Mouse (Mus musculus): Measurements from ENCODE around the gene Men1. TPM values are rescaled to one million over a fixed set of nuclear protein-coding genes. Genes with fewer than 3 reads are reported as not detected.
"Not testable (repeated sequence)": the region's sequence is repeated elsewhere in the genome, so short reads cannot be mapped to it uniquely, and the experiment has no call there.

Men1 gene
- polyA plus RNA-seq (2011; ENCODE audit: insufficient read length, low read depth, missing spikeins): 36.1 and 37.5 TPM in 2 replicates

- Histone ChIP-seq H3K27ac (ENCODE audit: insufficient read depth, low read length) (peak within 1 kb of the TSS; percentile 52), H3K4me3 (ENCODE audit: insufficient read depth, low read length) (peak within 1 kb of the TSS; percentile 83), H3K4me1 (ENCODE audit: control insufficient read depth, insufficient read depth, low read length) (peaks cover 13% of the 10 kb centered on the region)
- TF ChIP-seq POLR2A (IDR thresholded peaks at IDR 0.05; ENCODE audit: low read depth, low read length) (peak; percentile 72), CTCF (IDR thresholded peaks at IDR 0.05; ENCODE audit: borderline replicate concordance, insufficient read depth, low read length) (no peak)
These were observed at the start of gene Men1 for GRCm38 (mm10) chr19:6334673-6335457. Gene Men1 (plus strand): TSS chr19:6334979.

GRCm38 (mm10) chr19:6285226-6285625, 49.6 kb upstream of the Men1 start:
- Histone ChIP-seq H3K4me3 (ENCODE audit: insufficient read depth, low read length) (no peak overlapping the region), H3K27ac (ENCODE audit: insufficient read depth, low read length) (no peak overlapping the region), H3K4me1 (ENCODE audit: control insufficient read depth, insufficient read depth, low read length) (peaks cover 8% of the 10 kb centered on the region; the same call in 1 of the 2 replicates)
- TF ChIP-seq CTCF (IDR thresholded peaks at IDR 0.05; ENCODE audit: borderline replicate concordance, insufficient read depth, low read length): no peak
- TF ChIP-seq POLR2A (IDR thresholded peaks at IDR 0.05; ENCODE audit: low read depth, low read length): no peak

GRCm38 (mm10) chr19:6285632-6286433, 48.9 kb upstream of the Men1 start:
- Histone ChIP-seq H3K4me3 (ENCODE audit: insufficient read depth, low read length) (no peak overlapping the region), H3K27ac (ENCODE audit: insufficient read depth, low read length) (no peak overlapping the region)
- TF ChIP-seq CTCF (IDR thresholded peaks at IDR 0.05; ENCODE audit: borderline replicate concordance, insufficient read depth, low read length) (no peak), POLR2A (IDR thresholded peaks at IDR 0.05; ENCODE audit: low read depth, low read length) (no peak)

DNA sequence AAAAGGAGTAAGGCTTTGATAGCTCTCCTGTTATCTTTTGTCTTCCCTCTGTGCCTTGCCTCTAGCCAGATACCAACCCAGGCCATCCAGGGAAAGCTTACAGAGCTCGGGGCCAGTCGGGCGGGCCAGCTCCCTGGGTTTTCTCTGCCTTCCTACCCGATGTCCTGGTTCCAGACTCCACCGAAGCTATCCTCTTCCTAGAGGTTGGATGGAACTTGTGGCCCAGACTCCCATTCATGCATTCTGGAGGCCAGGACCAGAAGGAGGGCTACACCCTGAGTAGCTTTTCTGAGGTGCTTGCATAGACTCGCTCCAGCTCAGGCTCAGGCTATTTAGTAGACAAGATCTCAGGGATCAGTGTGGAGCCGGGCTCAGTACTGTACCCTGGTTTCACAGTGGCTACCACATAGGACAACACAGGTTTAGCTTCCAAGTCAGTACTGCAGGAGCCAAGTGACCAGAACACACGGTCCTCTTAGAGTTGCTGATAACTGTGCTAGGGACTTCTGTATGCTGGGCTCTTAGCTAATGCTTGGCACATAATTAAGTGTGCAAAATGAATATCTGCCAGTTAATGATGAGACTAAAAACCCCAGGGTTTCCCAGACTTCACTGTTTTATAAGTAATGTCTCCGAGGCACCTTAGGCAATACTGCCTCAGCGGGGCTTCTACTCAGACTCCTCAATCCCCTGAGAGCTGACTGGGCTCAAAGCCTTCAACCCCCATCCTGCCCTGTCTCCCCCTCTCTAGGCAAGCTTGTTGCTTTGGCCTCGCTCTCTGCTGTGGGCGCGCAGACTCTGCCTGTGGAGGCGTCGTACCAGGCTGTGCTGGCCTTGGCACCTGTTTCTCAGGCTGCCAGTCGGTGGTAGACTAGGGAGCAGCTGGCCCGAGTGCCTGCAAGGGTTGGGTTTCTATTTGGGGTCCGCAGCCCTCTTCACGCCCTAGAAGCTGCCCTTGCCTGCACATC, 48.1 kb upstream of the Men1 start:
- no peak for TF ChIP-seq POLR2A (IDR thresholded peaks at IDR 0.05; ENCODE audit: low read depth, low read length)
- TF ChIP-seq CTCF (IDR thresholded peaks at IDR 0.05; ENCODE audit: borderline replicate concordance, insufficient read depth, low read length): no peak
- Histone ChIP-seq H3K4me1 (ENCODE audit: control insufficient read depth, insufficient read depth, low read length) (0 out of 2 replicates have a peak, but pooled peaks cover 2% of the 10 kb centered on the region), H3K4me3 (ENCODE audit: insufficient read depth, low read length) (no peak overlapping the region), H3K27ac (ENCODE audit: insufficient read depth, low read length) (no peak overlapping the region; the same call in 1 of the 2 replicates)

More at GRCm38 (mm10) chr19:6285632-6286433, 48.9 kb upstream of the Men1 start:
- H3K4me1 ChIP-seq (ENCODE audit: control insufficient read depth, insufficient read depth, low read length): peaks cover 5% of the 10 kb centered on the region; the same call in 1 of the 2 replicates

DNA sequence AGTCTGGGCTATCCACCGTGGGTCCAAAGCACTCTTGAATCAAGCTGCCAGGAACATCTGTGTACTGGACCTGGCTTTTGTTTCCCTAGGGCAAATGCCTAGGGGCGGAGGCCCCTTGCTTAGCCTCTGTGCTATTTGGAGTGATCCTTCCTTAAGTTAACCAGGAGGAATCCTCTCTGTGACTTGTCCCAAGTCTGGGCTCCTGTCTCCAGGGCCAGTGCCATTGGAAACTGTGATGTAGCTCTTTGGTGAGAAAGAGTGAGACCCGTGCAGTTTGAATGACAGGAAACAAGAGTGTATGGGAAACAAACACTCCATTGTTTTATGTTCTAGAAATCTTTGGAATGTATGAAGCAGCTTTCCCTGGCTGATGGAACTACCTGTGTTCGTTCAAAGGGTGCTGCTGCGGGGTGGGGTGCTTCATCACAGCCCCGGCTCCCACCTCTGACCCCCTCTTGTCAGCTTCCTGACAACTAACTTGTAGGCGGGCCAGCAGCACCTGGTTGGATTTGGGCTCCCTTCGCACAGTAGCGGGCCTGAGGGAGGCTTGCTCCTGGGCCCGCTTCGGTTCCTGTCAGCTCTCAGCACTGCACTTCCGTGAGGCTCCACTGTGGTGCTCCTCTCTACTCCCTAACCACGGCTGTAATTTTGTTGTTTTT, 46.4 kb upstream of the Men1 start:
- Histone ChIP-seq H3K4me1 (ENCODE audit: control insufficient read depth, insufficient read depth, low read length) (0 out of 2 replicates have a peak, but pooled peaks cover 2% of the 10 kb centered on the region), H3K4me3 (ENCODE audit: insufficient read depth, low read length) (no peak overlapping the region), H3K27ac (ENCODE audit: insufficient read depth, low read length) (no peak overlapping the region)
- TF ChIP-seq POLR2A (IDR thresholded peaks at IDR 0.05; ENCODE audit: low read depth, low read length) (no peak), CTCF (IDR thresholded peaks at IDR 0.05; ENCODE audit: borderline replicate concordance, insufficient read depth, low read length) (no peak)

DNA sequence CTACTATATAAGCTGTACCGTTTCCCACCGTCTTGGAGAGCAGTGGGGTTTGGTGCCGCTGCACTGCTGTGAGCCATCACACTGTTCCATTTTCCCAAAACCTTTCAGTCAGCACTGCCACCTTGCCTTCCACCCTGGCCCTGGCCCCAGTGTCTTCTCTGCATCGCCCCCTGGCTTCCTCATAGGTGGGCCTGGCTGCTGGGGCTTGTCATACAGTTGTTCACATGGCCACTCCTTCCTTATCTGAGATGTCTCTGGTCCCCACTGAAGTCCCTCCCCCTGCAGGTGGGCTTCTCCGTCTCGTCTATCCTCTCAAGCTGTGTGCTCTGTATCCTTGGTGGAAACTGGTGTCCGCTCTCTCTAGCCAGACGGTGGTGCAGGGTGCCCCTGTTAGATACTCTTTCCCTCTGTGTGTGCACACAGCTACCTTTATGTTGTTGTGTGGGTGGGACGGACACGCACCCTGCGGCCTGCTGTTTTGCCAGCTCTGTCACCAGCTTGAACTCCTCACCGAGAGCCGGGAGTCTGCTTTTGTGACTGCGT, 45.0 kb upstream of the Men1 start:
- H3K4me1 ChIP-seq (ENCODE audit: control insufficient read depth, insufficient read depth, low read length): 0 out of 2 replicates have a peak, but pooled peaks cover 2% of the 10 kb centered on the region
- H3K27ac ChIP-seq (ENCODE audit: insufficient read depth, low read length): no peak overlapping the region
- TF ChIP-seq CTCF (IDR thresholded peaks at IDR 0.05; ENCODE audit: borderline replicate concordance, insufficient read depth, low read length): no peak
- TF ChIP-seq POLR2A (IDR thresholded peaks at IDR 0.05; ENCODE audit: low read depth, low read length): no peak
- no peak overlapping the region for H3K4me3 ChIP-seq (ENCODE audit: insufficient read depth, low read length)

GRCm38 (mm10) chr19:6290720-6291116, 44.1 kb upstream of the Men1 start:
- H3K27ac ChIP-seq (ENCODE audit: insufficient read depth, low read length); H3K4me1 ChIP-seq (ENCODE audit: control insufficient read depth, insufficient read depth, low read length); H3K4me3 ChIP-seq (ENCODE audit: insufficient read depth, low read length): not testable (repeated sequence)

DNA sequence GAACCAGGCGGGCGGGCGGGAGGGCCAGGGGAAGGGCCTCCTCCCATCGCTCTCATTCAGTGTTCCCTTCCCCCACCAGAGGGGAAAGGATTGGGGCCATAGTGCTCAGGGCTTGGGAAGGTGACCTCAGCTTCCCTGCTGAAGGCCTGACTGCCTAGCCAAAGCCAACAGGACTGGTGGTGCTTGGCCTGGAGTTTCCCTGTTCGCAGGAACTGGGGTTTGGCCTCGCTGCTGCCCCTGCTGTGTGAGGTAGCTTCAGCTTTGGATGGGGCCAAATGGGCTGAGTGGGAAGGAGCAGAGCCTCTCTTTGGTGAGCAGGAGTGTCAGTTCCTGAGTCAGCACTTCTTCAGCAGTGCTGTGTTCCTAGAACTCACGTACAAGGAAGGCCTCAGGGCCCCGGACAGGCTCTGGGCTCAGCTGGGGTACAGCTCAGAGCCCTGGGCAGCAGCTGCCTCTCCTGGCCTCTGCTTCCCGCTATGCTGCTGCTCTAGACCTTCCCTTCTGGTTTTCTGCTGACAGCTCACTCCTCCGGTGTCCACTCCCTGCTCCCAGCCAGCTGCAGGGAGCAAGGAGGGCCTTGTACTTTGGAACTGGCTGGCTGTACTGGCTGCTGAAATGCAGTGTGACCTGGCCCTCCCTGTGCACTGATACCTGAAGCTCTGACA, 43.5 kb upstream of the Men1 start:
- TF ChIP-seq POLR2A (IDR thresholded peaks at IDR 0.05; ENCODE audit: low read depth, low read length): no peak
- no peak for TF ChIP-seq CTCF (IDR thresholded peaks at IDR 0.05; ENCODE audit: borderline replicate concordance, insufficient read depth, low read length)
- H3K4me3 ChIP-seq (ENCODE audit: insufficient read depth, low read length): no peak overlapping the region
- peaks cover 3% of the 10 kb centered on the region; the same call in 1 of the 2 replicates for H3K4me1 ChIP-seq (ENCODE audit: control insufficient read depth, insufficient read depth, low read length)
- H3K27ac ChIP-seq (ENCODE audit: insufficient read depth, low read length): no peak overlapping the region
